Mouse (Mus musculus): ENCODE data around the gene Hist1h3f.

GRCm38 (mm10) chr13:23572218-23573033 lies 28.6 kb downstream of the Hist1h3f start:
- TF ChIP-seq POLR2A (IDR thresholded peaks at IDR 0.05; ENCODE audit: extremely low read depth, insufficient read depth, low read length) (no peak), CTCF (IDR thresholded peaks at IDR 0.05; ENCODE audit: extremely low read depth, insufficient read depth, low read length) (no peak)

All from cortical plate, adult 2 months (tissue).